Mouse (Mus musculus) lung, postnatal 0 days (tissue): ENCODE measurements at regions not wholly inside any gene's neighbourhood (a gene's known extent, or its start where the extent isn't known, plus 50 kb on each side); places are given as distances from the start of the nearest gene placed in this dataset.

Source experiments
- CTCF ChIP-seq: IDR thresholded peaks from 2 replicates; pipeline ENCODE4 v1.5.1; 2016; ENCODE audit warnings: antibody characterized with exemption, mild to moderate bottlenecking
- EP300 ChIP-seq: IDR thresholded peaks from 2 replicates; pipeline ENCODE4 v1.6.1; 2016; ENCODE audit warnings: antibody characterized with exemption, mild to moderate bottlenecking, control low read depth

DNA sequence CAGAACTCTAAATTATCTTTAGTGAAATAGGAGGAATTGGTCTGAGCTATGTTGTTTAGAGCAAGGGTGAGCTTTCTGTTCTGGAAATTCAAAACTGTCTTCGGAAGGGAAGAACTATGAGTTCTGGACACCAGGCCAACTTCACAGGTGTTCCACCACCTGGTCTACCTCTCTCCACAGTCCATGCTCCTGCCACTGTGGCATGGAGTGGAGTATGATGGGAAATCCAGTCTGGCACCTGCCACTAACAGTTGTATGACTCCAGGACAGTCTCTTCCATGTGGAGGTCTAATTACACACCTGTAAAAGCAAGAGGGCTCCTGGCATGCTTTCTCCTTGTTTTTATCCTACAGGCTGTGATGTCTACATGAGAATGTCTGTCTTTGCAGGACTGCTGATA, 154.7 kb upstream of the 4931417E11Rik start:
- TF ChIP-seq CTCF (no peak), EP300 (no peak)
